Mouse (Mus musculus) midbrain, embryonic 10.5 days (tissue): ENCODE results near the gene AW209491. TPM values are rescaled to one million over a fixed set of nuclear protein-coding genes. Genes with fewer than 3 reads are reported as not detected.

Experiments
- polyA plus RNA-seq: library from polyadenylated mRNA; unstranded; fragments of >200 nt; fragmentation: Nextera tagmentation; extraction: Ambion mirVana; gene quantifications from 2 replicates; pipeline ENCODE4 v1.2.1, GENCODE M21; 2016

AW209491 gene
- polyA plus RNA-seq, 1 experiment from 2014 or later: 29.6 TPM

Other genes starting within 250 kb of the AW209491 start
- 2.1 and 5.7 TPM in 2 replicates for gene Hecw1, start 106.9 kb upstream of the AW209491 start, polyA plus RNA-seq
- gene Mrpl32, start 17.0 kb upstream of the AW209491 start, polyA plus RNA-seq: 98.8 and 109 TPM in 2 replicates
- 236 and 248 TPM in 2 replicates for gene Psma2, start 16.9 kb upstream of the AW209491 start, polyA plus RNA-seq